Mouse (Mus musculus) liver, adult (tissue): ENCODE data around the gene Gatad2b.

ENCODE experiments used
- GATA4 ChIP-seq: IDR thresholded peaks from 2 replicates; pipeline ENCODE4 v1.6.1; 2014; ENCODE audit warnings: mild to moderate bottlenecking, low read length; ENCODE audit not compliant: insufficient replicate concordance

Gene Gatad2b

DNA sequence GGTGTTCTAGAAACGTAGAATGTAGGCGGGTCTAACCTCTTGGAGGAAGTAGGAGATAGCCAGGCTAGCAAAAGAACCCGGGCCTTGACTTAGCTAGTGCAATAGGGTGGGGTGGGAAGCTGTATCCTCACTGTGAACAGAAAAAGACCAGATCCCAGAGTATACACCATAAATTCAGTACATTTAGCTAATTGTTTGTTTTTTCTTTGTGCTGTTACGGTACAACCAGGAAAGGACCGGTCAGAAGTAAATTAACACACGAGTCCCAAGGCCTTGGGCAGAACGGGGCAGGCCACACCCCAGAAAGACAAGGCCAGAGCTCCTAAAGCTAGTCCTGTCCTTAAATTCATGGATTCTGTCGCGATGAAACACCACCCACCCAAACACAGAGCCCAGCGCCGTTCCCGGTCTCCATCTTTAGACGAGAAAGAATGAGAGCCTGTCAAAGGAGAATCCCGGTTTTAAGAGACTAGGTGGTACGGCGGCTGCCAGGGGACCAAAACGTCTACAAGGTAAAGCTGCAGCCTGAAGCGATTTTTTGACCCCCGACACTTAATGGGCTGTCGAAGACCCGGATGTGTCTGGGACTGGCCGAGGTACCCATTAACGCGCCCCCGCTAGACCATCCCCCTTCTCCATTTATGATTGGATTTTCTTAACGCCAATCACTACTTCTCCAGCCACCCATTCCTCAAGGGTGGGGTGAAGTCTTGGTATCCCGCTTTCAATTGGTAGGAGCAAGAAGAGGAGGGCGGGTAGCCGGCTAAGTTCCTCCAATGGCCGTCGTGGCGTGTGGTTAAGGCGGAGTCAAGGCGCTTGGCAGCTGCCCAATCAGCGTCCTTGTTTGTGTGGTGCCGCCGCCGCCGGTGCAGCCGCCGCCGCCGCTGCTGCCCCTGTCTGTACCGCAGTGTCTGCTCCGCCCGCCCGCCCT is at the start of gene Gatad2b:
Gene Gatad2b, plus strand, starts transcription at position 834 of the 931 bp plus-strand sequence.
- no peak for TF ChIP-seq GATA4

DNA sequence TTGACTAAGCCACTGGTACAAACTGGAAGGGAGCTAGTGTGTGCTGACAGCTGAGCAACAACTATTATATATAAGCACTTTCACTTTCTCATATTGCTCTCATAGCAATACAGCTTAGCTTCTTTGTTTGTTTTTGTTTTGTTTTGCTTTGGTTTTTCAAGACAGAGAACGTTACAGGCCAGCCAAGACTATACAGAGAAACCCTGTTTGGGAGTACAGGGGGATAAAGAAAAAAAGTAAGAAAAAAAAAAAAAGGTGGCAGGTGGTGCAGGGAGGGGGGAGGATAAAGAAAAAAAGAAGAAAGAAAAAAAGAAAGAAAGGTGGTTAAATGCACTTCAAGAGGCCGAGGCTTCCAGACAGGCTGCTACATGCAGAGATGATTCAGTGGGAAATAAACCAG is 47.6 kb upstream of the Gatad2b start:
- no peak for TF ChIP-seq GATA4

DNA sequence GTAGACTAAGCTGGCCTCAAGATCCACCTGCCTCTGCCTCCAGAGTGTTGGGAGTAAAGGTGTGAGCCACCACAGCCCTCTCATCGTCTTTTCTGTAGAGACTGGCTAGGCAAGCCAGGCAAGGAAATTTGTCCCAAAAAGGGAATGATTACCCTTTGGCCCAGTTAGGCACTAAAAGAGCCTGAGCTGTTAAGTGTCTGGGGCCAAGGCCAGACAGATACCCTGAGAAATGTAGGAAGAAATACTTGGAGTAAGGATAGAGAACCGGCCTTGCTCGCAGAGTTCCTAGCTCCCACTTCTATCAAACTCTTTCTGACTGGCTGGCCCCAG is 45.4 kb upstream of the Gatad2b start:
- TF ChIP-seq GATA4, result no peak

DNA sequence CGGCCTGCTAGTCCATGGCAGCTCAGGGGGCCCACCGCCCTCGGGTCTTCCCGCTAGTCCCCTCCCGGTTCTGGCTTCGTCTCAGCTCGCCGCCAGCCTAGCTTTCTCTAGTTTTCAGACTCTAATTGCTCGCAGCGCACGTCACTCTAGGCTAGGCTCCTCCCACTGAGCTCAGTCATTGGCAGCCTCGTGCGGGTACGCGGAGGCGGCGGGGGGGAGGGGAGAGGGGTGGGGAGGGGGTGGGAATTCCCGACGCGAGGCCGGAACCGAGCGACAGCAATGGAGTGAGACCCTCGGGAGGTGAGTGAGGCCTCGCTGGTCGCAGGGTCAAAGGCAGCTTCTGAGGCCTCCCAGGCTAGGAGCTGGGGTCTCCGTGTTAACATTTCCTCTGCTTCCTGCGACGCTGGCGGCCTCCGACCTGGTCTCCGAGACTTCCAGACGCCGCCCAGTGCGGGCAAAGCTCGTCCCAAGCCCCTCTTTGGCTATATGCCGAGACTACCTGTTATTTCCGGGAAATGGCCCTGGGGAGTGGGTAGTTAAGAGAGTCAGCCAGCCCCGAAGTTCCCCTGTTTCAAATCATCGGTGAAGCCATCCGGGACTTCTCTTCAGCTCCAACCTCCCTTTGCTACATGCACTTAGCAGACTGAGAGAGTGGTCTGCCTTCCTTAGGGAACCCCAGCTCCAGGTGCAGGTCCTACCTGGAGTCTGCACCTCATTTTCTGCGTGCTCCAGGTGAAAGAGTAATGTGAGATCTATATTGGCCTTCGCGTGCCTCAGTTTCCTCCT is 44.8 kb upstream of the Gatad2b start, which contains the start of gene Slc39a1:
Gene Slc39a1, plus strand, starts transcription at position 213 of the 786 bp plus-strand sequence.
- TF ChIP-seq GATA4, result no peak

DNA sequence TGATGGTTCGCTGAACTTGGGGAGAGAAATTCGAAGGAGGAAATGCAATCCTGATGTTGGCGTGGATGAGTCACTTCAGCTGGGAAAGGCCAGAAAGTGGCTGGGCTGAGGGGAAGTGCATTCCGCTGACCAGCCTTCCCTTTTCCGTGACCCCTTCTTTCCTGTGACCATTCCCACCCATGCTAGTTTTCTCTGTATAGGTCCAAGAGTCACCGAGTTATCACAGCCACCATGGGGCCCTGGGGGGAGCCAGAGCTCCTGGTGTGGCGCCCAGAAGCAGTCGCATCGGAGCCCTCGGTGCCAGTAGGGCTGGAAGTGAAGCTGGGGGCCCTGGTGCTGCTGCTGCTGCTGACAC is 44.3 kb upstream of the Gatad2b start:
- peak; percentile 65; the same call in 1 of the 2 replicates for TF ChIP-seq GATA4

DNA sequence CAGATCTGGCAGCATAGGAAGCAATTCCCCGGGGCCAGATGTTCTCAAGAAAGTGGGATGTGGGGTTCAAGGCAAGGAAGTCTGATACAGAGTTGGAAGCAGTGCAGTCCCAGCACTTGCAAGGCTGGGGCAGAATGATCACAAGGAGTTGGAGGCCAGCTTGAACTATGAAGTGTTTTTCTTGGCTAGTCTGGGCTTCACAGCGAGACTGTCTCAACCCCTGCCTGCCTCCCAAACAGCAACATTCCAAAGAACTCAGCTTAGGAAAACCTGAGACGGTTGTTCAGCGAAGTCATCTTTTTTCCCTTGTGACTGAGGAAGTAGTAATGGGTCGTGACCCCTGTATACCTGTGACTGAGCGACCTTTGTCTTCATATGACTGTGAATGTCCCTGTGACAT is 42.2 kb upstream of the Gatad2b start:
- no peak for TF ChIP-seq GATA4

DNA sequence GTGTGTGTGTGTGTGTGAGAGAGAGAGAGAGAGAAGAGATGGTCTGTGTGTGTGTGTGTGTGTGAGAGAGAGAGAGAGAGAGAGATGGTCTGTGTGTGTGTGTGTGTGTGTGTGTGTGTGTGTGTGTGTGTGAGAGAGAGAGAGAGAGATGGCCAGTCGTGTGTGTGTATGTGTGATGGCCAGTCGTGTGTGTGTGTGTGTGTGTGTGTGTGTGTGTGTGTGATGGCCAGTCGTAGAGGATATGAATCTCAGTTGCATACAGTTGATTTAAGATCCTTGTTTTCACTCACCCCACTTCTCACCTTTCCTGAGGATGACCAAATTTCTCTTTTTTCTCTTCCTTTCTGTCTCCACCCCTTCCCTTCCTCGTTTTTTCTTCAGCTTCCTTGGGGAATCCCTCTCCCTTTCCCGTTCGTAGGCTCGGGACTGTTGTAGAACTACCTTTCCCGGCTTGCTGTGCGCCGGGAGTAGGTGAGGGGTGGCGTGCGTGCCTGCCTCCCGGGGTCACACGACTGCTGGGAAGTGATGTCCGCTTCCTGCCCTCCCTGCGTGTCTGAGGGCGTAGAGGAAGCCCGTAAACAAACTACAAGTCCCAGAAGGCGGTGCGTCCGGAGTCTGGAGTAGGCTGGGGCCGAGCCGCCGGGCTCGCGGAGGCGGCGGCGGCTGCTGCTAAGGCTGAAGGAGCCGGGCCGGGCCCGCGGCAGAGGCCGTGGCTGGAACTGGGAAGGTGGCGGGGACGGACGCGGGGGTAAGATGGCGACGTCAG is 39.1 kb upstream of the Gatad2b start, which contains the start of gene Crtc2:
Gene Crtc2, plus strand, starts transcription at position 511 of the 766 bp plus-strand sequence.
- no peak for TF ChIP-seq GATA4

DNA sequence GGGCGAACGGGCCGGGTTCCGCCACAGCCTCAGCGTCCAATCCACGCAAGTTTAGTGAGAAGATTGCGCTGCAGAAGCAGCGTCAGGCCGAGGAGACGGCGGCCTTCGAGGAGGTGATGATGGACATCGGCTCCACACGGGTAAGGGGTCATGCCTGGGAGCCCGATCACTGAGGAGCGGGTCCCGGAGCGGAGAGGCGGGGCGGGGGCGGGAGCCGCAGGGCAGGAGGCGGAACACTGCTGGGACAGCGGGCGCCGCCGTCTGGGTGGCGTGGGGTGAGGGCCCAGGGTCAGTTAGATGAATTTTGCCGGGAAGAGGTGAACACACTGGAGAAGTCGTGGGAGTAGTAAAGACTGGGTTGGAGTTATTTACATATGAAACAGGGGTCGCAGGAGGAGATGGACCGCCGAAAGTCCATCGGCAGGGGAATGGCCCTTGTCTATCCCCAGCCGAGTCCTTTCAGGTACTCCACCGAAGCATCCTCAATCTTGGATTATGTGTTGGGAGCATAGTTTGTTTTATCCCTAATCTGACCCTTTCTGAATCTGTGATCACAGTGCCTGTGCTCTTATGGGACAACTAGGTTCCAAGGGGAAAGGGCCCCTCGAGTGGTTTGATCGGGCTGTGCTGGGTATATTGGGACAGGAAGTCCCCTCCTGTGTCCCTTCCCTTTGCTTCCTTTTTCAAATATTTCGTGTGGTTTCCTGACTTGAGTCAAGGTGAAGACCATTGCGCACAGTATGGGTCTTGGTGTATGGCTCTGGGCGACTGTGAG is 38.4 kb upstream of the Gatad2b start:
- TF ChIP-seq GATA4, result no peak

DNA sequence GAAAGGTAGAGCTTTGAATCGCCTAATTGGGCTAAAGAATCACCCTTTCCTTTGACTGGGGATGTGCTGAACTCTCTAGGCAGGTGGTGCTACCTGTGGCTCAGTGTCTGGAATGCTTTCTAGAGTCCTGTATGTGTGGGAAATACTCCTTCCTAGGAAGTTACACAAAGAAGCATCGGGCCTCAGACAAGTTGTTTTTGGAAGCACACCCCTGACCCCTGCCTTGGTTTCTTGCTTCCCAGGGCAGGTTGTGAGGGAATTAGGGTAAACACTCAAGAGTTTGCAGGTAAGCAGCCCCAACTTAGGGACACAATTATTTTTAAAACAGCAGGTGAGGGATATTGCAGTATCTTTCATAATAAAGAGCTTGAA is 37.8 kb upstream of the Gatad2b start:
- no peak for TF ChIP-seq GATA4

DNA sequence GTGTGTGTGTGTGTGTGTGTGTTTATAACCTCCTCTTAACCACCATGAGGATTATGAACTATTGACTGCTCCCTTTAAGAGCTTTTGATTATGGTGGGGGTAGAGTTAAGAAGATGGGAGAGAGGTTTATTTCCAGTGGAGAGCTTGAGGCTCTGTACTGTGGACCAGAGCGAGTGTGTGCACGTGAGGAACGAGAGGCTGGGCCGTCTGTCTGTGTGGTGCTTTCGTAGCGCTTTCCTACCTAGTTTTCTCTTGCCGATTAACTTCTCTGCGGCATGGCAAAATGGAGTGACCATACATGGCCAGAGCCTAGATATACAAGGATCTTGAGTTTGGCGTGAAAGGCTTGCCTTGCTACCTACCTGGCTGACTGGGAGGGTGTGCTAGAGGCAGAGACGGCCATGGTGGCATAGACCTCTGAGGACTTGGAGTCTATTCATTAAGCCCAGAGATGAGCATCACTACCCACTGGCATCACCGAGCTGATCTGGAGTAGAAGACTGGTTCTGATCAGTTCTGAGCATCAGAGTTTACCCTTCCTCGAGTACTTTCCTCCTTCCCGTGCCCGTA is 37.1 kb upstream of the Gatad2b start:
- no peak for TF ChIP-seq GATA4

DNA sequence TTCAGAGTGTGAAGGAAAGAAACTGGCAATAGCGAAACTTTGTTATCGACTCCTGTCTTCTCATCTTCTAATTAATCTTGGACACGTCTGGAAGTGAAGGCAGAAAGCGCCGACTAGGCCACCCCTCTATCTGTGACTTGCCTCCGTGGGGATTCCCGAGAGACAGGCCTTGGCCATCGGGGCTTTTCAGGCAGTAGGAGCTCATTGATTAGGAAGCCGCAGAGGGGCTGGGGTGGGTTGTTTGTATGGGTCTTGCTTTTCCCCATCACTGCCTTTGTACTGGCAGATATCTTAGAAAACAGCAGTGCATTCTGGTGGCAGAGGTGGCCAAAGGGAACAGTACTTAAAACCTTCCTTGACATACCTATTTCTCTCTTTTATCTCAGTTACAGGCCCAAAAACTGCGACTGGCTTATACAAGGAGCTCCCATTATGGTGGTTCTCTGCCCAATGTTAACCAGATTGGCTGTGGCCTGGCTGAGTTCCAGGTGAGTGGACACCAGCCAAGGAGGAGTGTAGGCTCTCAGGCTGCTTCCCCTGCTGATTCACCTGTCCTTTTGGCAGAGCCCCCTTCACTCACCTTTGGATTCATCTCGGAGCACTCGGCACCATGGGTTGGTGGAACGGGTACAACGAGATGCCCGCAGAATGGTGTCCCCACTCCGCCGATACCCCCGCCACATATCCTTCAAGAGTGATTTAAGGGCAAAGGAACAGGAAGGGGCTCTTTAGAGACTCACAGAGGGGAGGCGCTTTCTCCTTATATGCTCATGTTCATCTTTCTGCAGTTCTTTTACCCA is 36.0 kb upstream of the Gatad2b start:
- TF ChIP-seq GATA4, result no peak

DNA sequence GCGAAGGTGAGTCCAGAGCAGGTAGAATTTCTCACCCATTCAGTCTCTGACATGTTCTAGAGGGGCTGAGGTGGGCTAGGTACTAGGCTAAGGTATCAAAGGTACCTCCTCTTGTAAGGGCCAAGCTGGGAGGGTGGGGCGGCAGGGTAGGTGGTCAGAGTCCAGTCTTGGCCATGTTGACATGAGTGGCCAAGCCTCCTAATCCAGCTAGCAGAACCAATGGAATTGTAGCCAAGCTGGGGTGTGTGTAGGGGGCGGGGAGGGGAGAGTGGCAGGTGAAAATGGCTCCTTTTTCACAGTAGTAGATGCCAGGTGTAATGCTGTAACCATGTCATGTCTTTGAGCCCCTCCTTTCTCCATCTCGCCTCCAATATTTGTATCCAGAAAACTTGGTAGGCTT is 34.5 kb upstream of the Gatad2b start:
- no peak for TF ChIP-seq GATA4

DNA sequence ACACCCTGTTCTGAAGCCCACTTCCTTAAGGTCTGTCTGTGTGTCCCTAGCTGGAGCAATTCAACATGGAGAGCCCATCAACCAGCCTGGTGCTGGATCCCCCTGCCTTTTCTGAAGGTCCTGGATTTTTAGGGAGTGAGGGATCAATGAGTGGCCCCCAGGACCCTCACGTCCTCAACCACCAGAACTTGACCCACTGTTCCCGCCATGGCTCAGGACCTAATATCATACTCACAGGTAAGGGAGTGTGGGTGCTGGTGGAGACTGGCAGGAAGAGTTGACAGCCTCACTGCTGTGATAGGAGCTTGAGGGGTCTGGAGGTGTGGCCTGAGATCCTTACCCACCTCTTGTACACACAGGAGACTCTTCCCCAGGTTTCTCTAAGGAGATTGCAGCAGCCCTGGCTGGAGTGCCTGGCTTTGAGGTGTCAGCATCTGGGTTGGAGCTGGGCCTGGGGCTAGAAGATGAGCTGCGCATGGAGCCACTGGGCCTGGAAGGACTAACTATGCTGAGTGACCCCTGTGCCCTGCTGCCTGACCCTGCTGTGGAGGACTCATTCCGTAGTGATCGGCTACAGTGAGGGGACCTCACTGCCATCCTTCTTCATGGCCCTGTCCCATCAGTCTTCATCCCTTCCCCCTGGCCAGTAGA is 29.7 kb upstream of the Gatad2b start:
- no peak for TF ChIP-seq GATA4
